Mouse (Mus musculus) hindbrain, embryonic 16.5 days (tissue): Measurements from ENCODE around the gene Tmem222. TPM values are rescaled to one million over a fixed set of nuclear protein-coding genes. Genes with fewer than 3 reads are reported as not detected.
A peak's percentile ranks its signal among the peaks of the same experiment; 100 is the strongest.

Experiments
- ATAC-seq: fragments of 200-750 bp; cut with Nextera tagmentation; 2 replicates; pipeline ENCODE4 v1.8.0; 2017; ENCODE audit warnings: moderate TSS enrichment, moderate library complexity
- H3K27ac ChIP-seq: fragments of 300-500 bp; sonication (generic); 2 replicates; pipeline ENCODE4 v1.5.1; 2014; ENCODE audit warnings: low read depth, mild to moderate bottlenecking, control low read depth, low read length, moderate library complexity
- H3K27me3 ChIP-seq: fragments of 300-500 bp; sonication (generic); replicated peaks from 2 replicates; pipeline ENCODE4 v1.6.1; 2014; ENCODE audit warnings: low read length; ENCODE audit not compliant: control insufficient read depth, insufficient read depth
- H3K36me3 ChIP-seq: fragments of 300-500 bp; sonication (generic); 2 replicates; pipeline ENCODE4 v1.6.1; 2014; ENCODE audit warnings: mild to moderate bottlenecking, low read length, moderate library complexity, mixed read lengths; ENCODE audit not compliant: control insufficient read depth, insufficient read depth
- H3K4me1 ChIP-seq: fragments of 300-500 bp; sonication (generic); 2 replicates; pipeline ENCODE4 v1.6.1; 2014; ENCODE audit warnings: low read depth, low read length; ENCODE audit not compliant: control insufficient read depth, insufficient read depth
- H3K4me2 ChIP-seq: fragments of 300-500 bp; sonication (generic); 2 replicates; pipeline ENCODE4 v1.6.1; 2014; ENCODE audit warnings: mild to moderate bottlenecking, low read length, control low read depth, moderate library complexity
- H3K4me3 ChIP-seq: fragments of 300-500 bp; sonication (generic); 2 replicates; pipeline ENCODE4 v1.5.1; 2014; ENCODE audit warnings: mild to moderate bottlenecking, low read length, control low read depth, moderate library complexity
- H3K9ac ChIP-seq: fragments of 300-500 bp; sonication (generic); 2 replicates; pipeline ENCODE4 v1.6.1; 2014; ENCODE audit warnings: low read depth, mild to moderate bottlenecking, control low read depth, low read length, moderate library complexity
- H3K9me3 ChIP-seq: fragments of 300-500 bp; sonication (generic); 2 replicates; pipeline ENCODE4 v1.6.1; 2014; ENCODE audit warnings: mild to moderate bottlenecking, low read length, moderate library complexity; ENCODE audit not compliant: control insufficient read depth
- WGBS: fragments of 180-500 bp; shearing (Covaris S2); extraction: QIAGEN DNeasy Blood & Tissue Kit; methylation state at CpG from one replicate; pipeline ENCODE4 v1.1.7; 2014; 5-methylcytosine and 5-hydroxymethylcytosine counted together
- polyA plus RNA-seq: library from polyadenylated mRNA; unstranded; fragments of >200 nt; fragmentation: Nextera tagmentation; extraction: Ambion mirVana; gene quantifications from 2 replicates; pipeline ENCODE4 v1.2.1, GENCODE M21; 2015

Gene Tmem222
- polyA plus RNA-seq, 1 experiment from 2014 or later = 130 TPM

DNA sequence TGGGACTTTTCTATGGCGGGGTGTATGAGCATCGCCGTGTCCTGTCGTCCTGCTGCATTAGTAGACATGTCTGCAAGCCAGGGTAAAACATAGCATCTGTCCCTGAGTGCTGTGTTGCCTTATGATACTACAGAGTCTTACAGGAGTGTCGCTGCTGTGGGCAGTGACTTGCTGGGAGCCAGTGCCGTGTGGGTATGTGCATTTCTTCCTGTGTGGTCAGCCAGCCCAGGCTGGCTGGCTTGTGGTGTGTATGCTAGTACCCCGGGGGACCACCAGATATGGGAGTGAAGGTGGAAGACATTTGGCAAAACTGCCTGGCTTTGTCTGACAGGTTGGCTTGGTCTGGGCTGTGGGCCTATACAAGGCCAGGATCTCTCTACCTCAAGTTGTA is 15.2 kb downstream of the Tmem222 start:
- H3K4me2 ChIP-seq = no peak overlapping the region
- 77% methylated on average over 7 of the region's 7 CpGs for WGBS

DNA sequence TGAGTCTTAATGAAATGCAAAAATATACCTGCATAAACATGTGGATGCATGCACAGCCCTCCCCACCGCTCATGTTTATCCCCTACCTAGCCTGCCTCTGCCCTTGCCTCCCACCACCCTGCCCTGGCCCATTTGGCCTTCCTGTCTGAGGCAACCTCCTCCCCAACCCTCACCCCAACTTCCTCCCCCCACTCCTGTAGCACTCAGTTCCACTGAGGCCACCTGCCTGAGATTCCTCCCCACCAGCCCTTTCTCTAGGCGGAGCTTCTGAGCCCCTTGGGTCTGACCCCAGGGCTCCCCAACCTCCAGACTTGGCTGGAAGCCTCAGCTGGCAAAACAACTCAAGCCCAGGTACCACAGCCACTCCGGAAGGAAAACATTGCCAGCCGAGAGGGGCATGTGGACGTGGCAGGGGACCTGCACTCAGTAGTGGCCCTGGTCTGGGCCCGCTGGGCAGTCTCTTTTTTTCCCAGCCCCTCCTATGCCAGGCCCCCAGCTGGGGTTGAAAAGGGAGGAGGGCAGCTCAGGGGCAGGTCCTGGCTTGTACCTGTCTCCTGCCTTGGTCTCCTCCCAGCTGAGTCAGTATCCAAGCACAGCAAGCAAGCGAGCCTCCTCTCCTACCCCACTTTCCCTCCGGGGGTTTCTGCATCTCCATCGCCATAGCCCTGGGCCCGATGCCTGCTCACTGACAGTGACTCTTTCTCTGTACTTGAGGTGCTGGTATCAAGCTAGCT is 15.8 kb downstream of the Tmem222 start:
- Histone ChIP-seq H3K27ac (no peak overlapping the region), H3K4me3 (no peak overlapping the region), H3K4me2 (no peak overlapping the region), H3K36me3 (peaks cover 26% of the 10 kb centered on the region), H3K9ac (no peak overlapping the region), H3K4me1 (no peaks in the 10 kb centered on the region), H3K9me3 (no peaks in the 10 kb centered on the region), H3K27me3 (peaks cover 7% of the 10 kb centered on the region; the same call in 1 of the 2 replicates)
- ATAC-seq = no peak
- WGBS = 51% methylated on average over 10 of the region's 10 CpGs

More for the DNA sequence above, 15.2 kb downstream of the Tmem222 start:
- Histone ChIP-seq H3K4me1 (no peaks in the 10 kb centered on the region), H3K27me3 (peaks cover 1% of the 10 kb centered on the region; the same call in 1 of the 2 replicates), H3K36me3 (peaks cover 30% of the 10 kb centered on the region), H3K27ac (no peak overlapping the region), H3K9me3 (no peaks in the 10 kb centered on the region), H3K9ac (no peak overlapping the region), H3K4me3 (no peak overlapping the region)
- ATAC-seq = no peak

DNA sequence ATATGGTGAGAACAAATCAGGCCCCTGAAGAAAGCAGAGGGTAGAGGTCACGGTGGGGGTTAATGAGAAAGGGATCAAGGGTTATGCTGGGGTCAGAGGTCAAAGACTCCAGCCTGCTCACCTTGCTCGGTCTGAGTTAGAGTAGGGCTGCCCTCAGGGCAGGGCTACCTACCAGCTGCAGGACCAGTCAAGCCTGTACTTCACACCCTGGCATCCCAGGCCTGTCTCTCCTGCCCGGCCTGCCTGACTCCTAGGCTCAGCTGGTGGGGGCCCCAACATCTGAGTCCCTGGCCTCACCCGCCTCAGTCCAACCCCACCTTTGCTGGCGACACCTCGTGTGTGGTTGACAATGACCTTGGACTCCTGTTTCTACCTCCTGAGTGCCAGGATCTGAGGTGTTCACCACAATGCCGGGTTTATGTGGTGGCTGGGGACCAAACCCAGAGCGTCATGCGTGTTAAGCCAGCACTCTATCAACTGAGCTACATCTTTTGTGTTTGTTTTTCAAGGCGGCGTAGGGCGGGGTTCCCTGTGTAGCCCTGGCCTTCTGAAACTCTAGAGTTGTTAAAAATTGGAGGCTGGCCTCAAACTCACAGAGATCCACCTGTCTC is 19.7 kb downstream of the Tmem222 start:
- no peaks in the 10 kb centered on the region for H3K36me3 ChIP-seq
- WGBS = 77% methylated on average over 12 of the region's 12 CpGs
- peaks cover 11% of the 10 kb centered on the region; the same call in 1 of the 2 replicates for H3K27me3 ChIP-seq

DNA sequence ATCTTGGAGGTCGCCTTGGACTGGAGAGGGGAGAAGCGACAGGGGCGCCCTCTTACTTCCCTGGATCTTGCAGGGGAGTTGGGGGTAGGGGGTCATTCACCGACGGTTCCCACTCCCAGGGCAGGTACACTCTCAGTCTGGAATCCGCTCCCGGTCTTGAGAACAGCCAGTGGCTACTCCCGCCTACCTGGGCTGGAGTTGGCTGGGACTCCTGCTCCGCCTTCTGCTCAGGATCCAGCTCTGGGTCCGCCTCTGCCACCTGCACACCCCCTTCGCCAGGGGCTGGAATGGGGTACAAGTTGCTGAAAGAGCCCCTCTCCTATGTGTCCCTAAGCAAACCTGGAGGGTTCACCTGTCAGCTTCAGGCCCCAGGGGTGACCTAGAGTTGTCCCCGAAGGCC is 20.4 kb downstream of the Tmem222 start:
- Histone ChIP-seq H3K36me3 (no peaks in the 10 kb centered on the region), H3K9me3 (no peaks in the 10 kb centered on the region)

More for the DNA sequence above, 19.7 kb downstream of the Tmem222 start:
- ATAC-seq = no peak
- no peaks in the 10 kb centered on the region for H3K4me1 ChIP-seq
- H3K4me2 ChIP-seq = no peak overlapping the region
- no peak overlapping the region for H3K4me3 ChIP-seq
- H3K9me3 ChIP-seq = no peaks in the 10 kb centered on the region
- no peak overlapping the region for H3K27ac ChIP-seq
- no peak overlapping the region for H3K9ac ChIP-seq

DNA sequence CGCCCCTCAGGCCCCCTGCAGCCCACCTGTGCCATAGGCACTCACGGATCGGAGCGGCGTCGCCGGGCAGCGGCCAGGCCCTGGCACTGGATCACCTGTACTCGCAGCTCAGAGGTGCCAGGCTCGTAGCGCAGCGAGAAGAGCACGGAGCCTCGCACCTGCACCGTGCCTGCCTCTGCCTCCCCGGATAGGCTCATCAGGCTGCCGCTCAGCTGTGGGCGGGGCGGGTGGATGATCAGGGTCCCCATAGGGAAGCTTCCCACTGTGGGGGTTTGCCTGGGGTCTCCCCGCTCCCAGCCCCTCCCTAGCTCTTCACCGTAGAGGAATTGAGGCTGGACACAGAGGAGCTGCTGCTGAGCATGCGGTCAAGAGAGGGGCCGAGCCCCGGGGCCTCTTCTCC is 20.8 kb downstream of the Tmem222 start:
- WGBS = 26% methylated on average over 22 of the region's 24 CpGs
- peak overlapping the region; percentile 30; the same call in 1 of the 2 replicates for H3K4me2 ChIP-seq

More for the DNA sequence above, 20.4 kb downstream of the Tmem222 start:
- ATAC-seq = no peak; the same call in 1 of the 2 replicates
- Histone ChIP-seq H3K4me1 (no peaks in the 10 kb centered on the region), H3K9ac (no peak overlapping the region), H3K27me3 (peaks cover 18% of the 10 kb centered on the region), H3K4me3 (no peak overlapping the region), H3K4me2 (0 out of 2 replicates have a peak overlapping the region, but pooled peaks have one; percentile 30), H3K27ac (no peak overlapping the region)
- WGBS = 47% methylated on average over 11 of the region's 12 CpGs

DNA sequence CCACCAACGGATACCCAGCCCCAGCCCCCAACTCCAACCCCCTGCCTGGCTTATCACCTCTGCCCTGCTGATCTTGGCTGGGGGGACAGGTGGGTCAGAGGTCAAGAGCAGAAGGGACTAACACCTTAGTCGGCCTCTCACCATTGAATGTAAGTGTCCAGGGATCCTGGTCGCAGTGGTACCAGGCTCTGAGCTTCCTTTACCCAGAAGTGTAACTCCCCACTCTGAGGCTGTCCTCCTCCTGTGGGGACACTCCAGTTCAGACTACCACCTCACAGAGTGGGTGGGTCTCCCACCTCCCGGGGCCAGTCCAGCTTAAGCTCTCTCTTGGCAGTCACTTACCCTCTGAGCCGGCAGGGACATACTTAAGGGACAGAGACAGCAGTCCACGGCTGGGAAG is 22.2 kb downstream of the Tmem222 start:
- H3K9ac ChIP-seq = no peak overlapping the region

More for the DNA sequence above, 20.8 kb downstream of the Tmem222 start:
- no peaks in the 10 kb centered on the region for H3K9me3 ChIP-seq
- no peak overlapping the region for H3K9ac ChIP-seq
- no peaks in the 10 kb centered on the region for H3K4me1 ChIP-seq
- no peaks in the 10 kb centered on the region for H3K36me3 ChIP-seq
- H3K27me3 ChIP-seq = peaks cover 22% of the 10 kb centered on the region
- no peak overlapping the region for H3K27ac ChIP-seq
- H3K4me3 ChIP-seq = no peak overlapping the region
- no peak; the same call in 1 of the 2 replicates for ATAC-seq

DNA sequence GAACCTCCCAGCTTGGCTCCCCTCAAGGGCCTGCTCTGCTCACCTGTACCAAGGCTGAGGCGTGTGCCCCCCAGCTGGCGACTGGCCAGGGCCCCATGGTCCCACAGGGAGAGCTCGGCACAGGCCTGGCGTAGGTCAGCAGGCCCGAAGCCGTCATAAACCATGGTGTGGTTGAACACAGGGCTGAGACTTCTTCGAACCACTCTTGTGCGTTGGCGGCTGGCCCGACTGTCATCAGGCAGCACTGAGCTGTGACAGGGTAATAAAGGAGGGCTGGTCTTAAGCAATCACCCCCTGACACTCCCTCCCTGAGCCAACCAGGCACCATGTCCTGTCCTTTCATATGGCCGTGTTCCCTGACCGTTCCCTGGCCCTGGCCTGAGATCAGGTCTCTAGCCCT is 24.2 kb downstream of the Tmem222 start:
- Histone ChIP-seq H3K4me2 (no peak overlapping the region), H3K9me3 (no peaks in the 10 kb centered on the region), H3K27ac (no peak overlapping the region), H3K4me1 (peaks cover 9% of the 10 kb centered on the region), H3K27me3 (peaks cover 43% of the 10 kb centered on the region), H3K36me3 (no peaks in the 10 kb centered on the region), H3K4me3 (no peak overlapping the region), H3K9ac (no peak overlapping the region)
- 67% methylated on average over 12 of the region's 12 CpGs for WGBS
- no peak for ATAC-seq

More for the DNA sequence above, 22.2 kb downstream of the Tmem222 start:
- no peak overlapping the region for H3K4me2 ChIP-seq
- H3K9me3 ChIP-seq = no peaks in the 10 kb centered on the region
- H3K27ac ChIP-seq = no peak overlapping the region
- peaks cover 9% of the 10 kb centered on the region for H3K4me1 ChIP-seq
- peaks cover 34% of the 10 kb centered on the region for H3K27me3 ChIP-seq
- H3K36me3 ChIP-seq = no peaks in the 10 kb centered on the region
- ATAC-seq = no peak
- H3K4me3 ChIP-seq = no peak overlapping the region
- WGBS = 68% methylated on average over 6 of the region's 6 CpGs

DNA sequence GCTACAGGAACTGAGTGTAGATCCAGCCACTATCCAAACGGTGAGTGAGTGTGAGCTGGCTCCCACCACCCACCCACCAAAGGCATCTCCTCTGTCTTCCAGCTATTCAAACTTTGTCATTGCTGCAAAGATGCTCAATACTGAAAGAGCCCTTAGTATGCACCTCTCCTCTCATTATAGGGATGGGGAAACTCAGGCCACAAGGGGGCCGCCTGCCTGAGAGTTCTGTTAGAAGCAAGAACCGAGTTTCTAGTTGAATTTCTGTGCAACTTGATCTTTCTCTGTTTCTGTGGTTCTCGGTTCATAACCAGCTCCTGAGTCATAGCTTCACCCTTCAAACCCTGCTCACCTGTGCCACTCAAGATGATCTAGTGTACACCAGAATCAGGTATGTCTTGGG is 25.5 kb downstream of the Tmem222 start:
- peaks cover 49% of the 10 kb centered on the region for H3K27me3 ChIP-seq
- H3K4me3 ChIP-seq = no peak overlapping the region
- no peak for ATAC-seq
- H3K4me1 ChIP-seq = peaks cover 9% of the 10 kb centered on the region
- no peaks in the 10 kb centered on the region for H3K9me3 ChIP-seq
- no peak overlapping the region for H3K27ac ChIP-seq
- no peaks in the 10 kb centered on the region for H3K36me3 ChIP-seq
- 51% methylated on average over 4 of the region's 4 CpGs for WGBS
- H3K4me2 ChIP-seq = no peak overlapping the region
- no peak overlapping the region for H3K9ac ChIP-seq

DNA sequence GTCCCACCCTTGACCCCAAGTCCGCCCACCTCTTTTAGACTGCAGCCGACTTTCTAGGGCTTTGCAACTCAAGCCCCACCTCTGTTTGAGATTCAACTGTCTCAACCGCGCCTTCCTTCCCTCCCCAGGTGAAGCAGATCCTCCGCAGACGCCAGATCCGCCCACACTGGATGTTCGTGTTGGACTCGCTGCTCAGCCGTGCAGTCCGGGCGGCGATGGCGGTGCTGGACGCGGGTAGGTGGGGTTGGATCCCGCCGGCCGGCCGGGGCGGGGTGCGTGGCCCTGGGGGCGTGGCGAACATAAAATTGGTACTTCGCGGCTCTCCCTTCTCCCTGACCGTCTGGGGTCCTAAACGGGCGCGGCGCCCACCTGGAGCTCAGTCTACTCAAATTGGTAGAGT is 26.4 kb downstream of the Tmem222 start:
- Histone ChIP-seq H3K27me3 (peaks cover 51% of the 10 kb centered on the region), H3K27ac (no peak overlapping the region), H3K4me1 (peaks cover 9% of the 10 kb centered on the region), H3K4me2 (peak overlapping the region; percentile 56), H3K9ac (peak overlapping the region; percentile 55), H3K4me3 (peak overlapping the region; percentile 34), H3K36me3 (no peaks in the 10 kb centered on the region), H3K9me3 (no peaks in the 10 kb centered on the region)
- no peak for ATAC-seq
- WGBS = 2% methylated on average over 31 of the region's 31 CpGs
